Mouse (Mus musculus) ES-Bruce4 (cell line): ENCODE results near the gene Tmem98.

Experiments used
- CTCF ChIP-seq: IDR thresholded peaks from one replicate; pipeline ENCODE4 v1.8.1; 2011; ENCODE audit warnings: low read depth, low read length
- EP300 ChIP-seq: IDR thresholded peaks from 2 replicates; pipeline ENCODE4 v1.6.1; 2011; ENCODE audit warnings: low read depth, low read length; ENCODE audit not compliant: insufficient read depth
- POLR2A ChIP-seq: IDR thresholded peaks from one replicate; pipeline ENCODE4 v1.8.1; 2011; ENCODE audit warnings: low read length; ENCODE audit not compliant: insufficient read depth

DNA sequence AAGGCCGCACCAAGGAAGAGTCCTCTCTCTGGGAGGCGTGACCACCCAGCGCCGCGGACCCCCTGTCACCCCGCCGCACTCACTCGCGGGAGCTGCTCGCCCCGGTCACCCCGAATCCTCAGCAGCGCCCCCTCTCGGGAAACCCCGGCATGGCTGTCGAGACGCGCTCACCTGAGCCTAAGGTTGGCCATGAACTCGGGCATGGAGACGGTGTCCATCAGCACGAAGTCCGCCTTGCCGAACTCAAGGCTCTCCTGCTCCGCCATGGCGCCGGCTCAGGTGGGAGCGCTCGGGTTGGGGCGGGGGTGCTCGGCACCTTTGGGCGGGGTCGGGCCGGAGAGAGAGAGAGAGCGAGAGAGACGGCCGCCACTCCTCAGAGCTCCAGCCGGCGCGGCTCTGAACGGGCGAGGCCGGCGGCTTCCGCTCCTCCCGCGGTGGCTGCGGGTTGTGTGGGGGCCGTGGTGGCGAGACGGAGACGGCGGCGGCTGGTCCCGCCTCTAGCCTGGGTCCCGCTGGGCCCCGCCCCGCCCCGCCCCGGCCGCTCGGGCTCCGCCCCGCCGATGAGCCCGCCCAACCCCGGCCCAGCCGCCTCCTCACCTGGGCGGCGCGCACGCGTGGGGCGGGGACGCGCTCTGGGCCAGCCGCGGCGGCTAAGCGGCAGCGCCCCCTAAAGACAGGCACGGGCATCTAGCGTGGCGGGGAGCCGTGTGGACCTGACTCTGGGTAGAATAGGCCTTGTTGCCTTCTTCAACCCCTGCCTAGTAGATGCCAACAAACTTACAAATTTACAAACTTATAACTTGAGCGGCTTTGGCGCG, 30.2 kb upstream of the Tmem98 start, which contains the start of gene Myo1d:
- peak; percentile 76 for TF ChIP-seq CTCF
- no peak for TF ChIP-seq POLR2A
- TF ChIP-seq EP300: no peak
